Mouse (Mus musculus): ENCODE measurements around the gene Ski. TPM values are rescaled to one million over a fixed set of nuclear protein-coding genes. Genes with fewer than 3 reads are reported as not detected.
A peak's percentile ranks its signal among the peaks of the same experiment; 100 is the strongest.

The Ski gene
- polyA plus RNA-seq, 1 experiment from 2014 or later, result 12.3 TPM

GRCm38 (mm10) chr4:155205919-155206318, 16.5 kb downstream of the Ski start:
- no peak overlapping the region for H3K27ac ChIP-seq
- H3K36me3 ChIP-seq, result peaks cover 4% of the 10 kb centered on the region
- no peak for ATAC-seq (ENCODE audit: low FRiP score, low read depth)
- H3K9ac ChIP-seq, result no peak overlapping the region
- WGBS, result 59% methylated on average over 6 of the region's 6 CpGs
- H3K4me2 ChIP-seq (replicated peaks), result no peak overlapping the region
- no peaks in the 10 kb centered on the region for H3K27me3 ChIP-seq (replicated peaks)
- H3K4me1 ChIP-seq, result peaks cover 49% of the 10 kb centered on the region
- H3K9me3 ChIP-seq, result no peaks in the 10 kb centered on the region
- H3K4me3 ChIP-seq, result no peak overlapping the region

- 90% methylated on average over 7 of the region's 7 CpGs for WGBS
These were observed 20.6 kb downstream of the Ski start for GRCm38 (mm10) chr4:155201764-155202163.

DNA sequence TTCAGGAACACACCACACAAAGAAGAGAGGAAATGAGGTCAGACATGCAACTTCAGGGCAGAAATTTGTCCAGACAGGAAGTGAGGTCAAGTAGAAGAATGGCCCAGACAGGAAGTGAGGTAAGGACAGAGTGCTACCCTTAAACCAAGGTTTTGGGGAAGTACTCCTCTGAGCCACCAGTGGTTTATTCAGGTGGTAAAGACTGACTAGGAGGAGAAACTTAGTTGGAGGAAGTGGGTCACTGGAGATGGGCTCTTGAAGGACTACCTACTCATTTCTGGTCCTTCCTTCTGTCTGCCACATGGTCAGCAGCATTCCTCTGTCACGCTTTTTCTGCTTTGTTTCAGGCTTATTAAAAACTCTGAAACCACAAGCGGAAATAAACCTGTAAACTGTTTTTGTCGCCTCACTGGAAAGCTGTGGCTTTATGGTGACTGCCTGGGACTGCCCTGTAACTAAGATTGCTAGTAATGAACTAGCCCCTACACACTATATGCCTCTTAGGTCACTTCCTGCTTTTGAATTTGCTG, 21.5 kb downstream of the Ski start:
- ATAC-seq (ENCODE audit: low FRiP score, low read depth), result no peak
- H3K27ac ChIP-seq, result no peak overlapping the region
- no peak overlapping the region for H3K4me2 ChIP-seq (replicated peaks)
- H3K9ac ChIP-seq, result no peak overlapping the region
- H3K36me3 ChIP-seq, result no peaks in the 10 kb centered on the region
- no peak overlapping the region for H3K4me3 ChIP-seq
- H3K27me3 ChIP-seq (replicated peaks), result no peaks in the 10 kb centered on the region
- 85% methylated on average over 3 of the region's 3 CpGs for WGBS
- H3K4me1 ChIP-seq, result peaks cover 51% of the 10 kb centered on the region
- H3K9me3 ChIP-seq, result no peaks in the 10 kb centered on the region

More at GRCm38 (mm10) chr4:155201764-155202163, 20.6 kb downstream of the Ski start:
- H3K4me3 ChIP-seq, result no peak overlapping the region
- H3K4me2 ChIP-seq (replicated peaks), result no peak overlapping the region
- H3K9ac ChIP-seq, result no peak overlapping the region
- no peaks in the 10 kb centered on the region for H3K27me3 ChIP-seq (replicated peaks)
- H3K9me3 ChIP-seq, result no peaks in the 10 kb centered on the region
- no peaks in the 10 kb centered on the region for H3K36me3 ChIP-seq
- no peak overlapping the region for H3K27ac ChIP-seq
- H3K4me1 ChIP-seq, result peaks cover 46% of the 10 kb centered on the region
- no peak for ATAC-seq (ENCODE audit: low FRiP score, low read depth)

DNA sequence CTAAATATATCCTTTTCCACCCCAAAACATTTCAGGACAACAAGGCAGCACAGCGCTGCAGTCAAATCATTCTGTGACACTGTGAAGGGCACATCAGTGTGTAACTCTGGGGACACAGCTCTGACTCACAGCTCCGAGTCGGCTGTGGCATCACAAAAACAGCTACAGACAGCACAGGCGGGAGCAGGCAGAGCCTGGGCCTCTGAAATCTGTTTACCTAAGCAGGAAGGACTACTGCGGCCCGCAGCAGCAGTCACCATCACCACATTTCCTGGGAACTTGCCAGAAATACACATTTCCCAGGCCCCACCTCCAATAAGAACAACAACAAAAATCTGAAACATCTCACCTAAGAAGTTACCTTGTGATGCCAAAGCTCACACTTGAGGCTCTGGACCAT, 24.7 kb downstream of the Ski start:
- H3K27me3 ChIP-seq (replicated peaks), result no peaks in the 10 kb centered on the region
- 53% methylated on average over 6 of the region's 6 CpGs for WGBS
- H3K4me2 ChIP-seq (replicated peaks), result no peak overlapping the region
- H3K4me1 ChIP-seq, result peaks cover 47% of the 10 kb centered on the region
- no peaks in the 10 kb centered on the region for H3K36me3 ChIP-seq
- H3K4me3 ChIP-seq, result no peak overlapping the region
- no peak overlapping the region for H3K9ac ChIP-seq
- no peak overlapping the region for H3K27ac ChIP-seq
- ATAC-seq (ENCODE audit: low FRiP score, low read depth), result no peak
- no peaks in the 10 kb centered on the region for H3K9me3 ChIP-seq

GRCm38 (mm10) chr4:155195204-155195603, 27.2 kb downstream of the Ski start:
- Histone ChIP-seq H3K9ac (no peak overlapping the region), H3K27ac (no peak overlapping the region), H3K9me3 (no peaks in the 10 kb centered on the region), H3K4me1 (peaks cover 58% of the 10 kb centered on the region), H3K4me2 (replicated peaks) (no peak overlapping the region), H3K27me3 (replicated peaks) (no peaks in the 10 kb centered on the region), H3K36me3 (no peaks in the 10 kb centered on the region), H3K4me3 (no peak overlapping the region)
- ATAC-seq (ENCODE audit: low FRiP score, low read depth), result no peak
- 89% methylated on average over 9 of the region's 9 CpGs for WGBS

- Histone ChIP-seq H3K27ac (0 out of 2 replicates have a peak overlapping the region, but pooled peaks have one; percentile 62), H3K4me3 (no peak overlapping the region), H3K9ac (peak overlapping the region; percentile 22; the same call in 1 of the 2 replicates), H3K9me3 (no peaks in the 10 kb centered on the region), H3K4me2 (replicated peaks) (peak overlapping the region; percentile 38), H3K4me1 (peaks cover 69% of the 10 kb centered on the region), H3K36me3 (no peaks in the 10 kb centered on the region), H3K27me3 (replicated peaks) (no peaks in the 10 kb centered on the region)
- 16% methylated on average over 7 of the region's 7 CpGs for WGBS
- no peak for ATAC-seq (ENCODE audit: low FRiP score, low read depth)
These were observed 32.1 kb downstream of the Ski start for GRCm38 (mm10) chr4:155190275-155190674.

DNA sequence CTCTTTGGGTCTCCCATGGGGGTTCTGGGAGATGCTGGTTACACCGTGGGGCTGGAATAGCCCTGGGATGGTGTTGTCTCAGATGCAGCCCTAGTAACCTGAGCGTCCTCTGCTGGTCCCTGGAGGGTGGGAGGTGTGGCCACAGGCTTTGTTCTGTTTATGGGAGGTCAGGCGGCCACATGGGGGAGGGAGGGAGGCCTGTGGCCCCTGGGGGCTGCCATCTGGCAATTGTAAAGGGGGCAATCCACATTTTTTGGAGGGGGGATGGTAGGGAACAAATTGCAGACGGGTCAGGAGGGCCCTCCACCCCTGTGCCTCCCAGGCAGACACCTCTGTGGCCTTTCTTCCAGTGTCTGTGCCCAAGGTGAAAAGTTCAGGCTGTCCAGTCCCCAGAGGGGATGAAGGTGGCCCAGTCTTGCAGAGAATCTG, 32.7 kb downstream of the Ski start:
- peak overlapping the region; percentile 62 for H3K27ac ChIP-seq
- ATAC-seq (ENCODE audit: low FRiP score, low read depth), result peak; percentile 49; the same call in 1 of the 2 replicates
- H3K9ac ChIP-seq, result peak overlapping the region; percentile 22; the same call in 1 of the 2 replicates
- under 1% methylated on average over 4 of the region's 4 CpGs for WGBS
- no peaks in the 10 kb centered on the region for H3K36me3 ChIP-seq
- no peak overlapping the region for H3K4me3 ChIP-seq
- peaks cover 69% of the 10 kb centered on the region for H3K4me1 ChIP-seq
- H3K4me2 ChIP-seq (replicated peaks), result peak overlapping the region; percentile 38
- H3K9me3 ChIP-seq, result no peaks in the 10 kb centered on the region
- H3K27me3 ChIP-seq (replicated peaks), result no peaks in the 10 kb centered on the region

DNA sequence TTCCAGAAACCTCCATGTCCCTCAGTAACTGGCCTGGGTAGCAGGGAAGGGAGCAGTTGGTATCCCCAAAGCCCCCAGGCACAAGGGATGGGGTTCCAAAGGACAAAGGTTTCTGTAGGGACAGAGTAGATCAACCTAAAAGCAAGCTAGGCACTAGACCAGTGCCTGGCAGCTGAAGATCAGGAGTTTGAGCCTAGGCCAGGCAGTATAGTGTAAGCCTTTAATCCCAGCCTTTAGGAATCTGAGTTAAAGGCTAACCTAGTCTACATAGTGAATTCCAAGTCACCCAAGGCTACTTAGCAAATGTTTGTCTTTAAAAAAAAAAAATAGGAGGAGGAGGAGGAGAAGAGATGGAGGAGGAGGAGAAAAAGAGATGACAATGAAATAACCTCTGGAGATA, 33.6 kb downstream of the Ski start:
- Histone ChIP-seq H3K36me3 (no peaks in the 10 kb centered on the region), H3K9me3 (no peaks in the 10 kb centered on the region), H3K27ac (no peak overlapping the region), H3K27me3 (replicated peaks) (no peaks in the 10 kb centered on the region), H3K9ac (no peak overlapping the region), H3K4me2 (replicated peaks) (no peak overlapping the region), H3K4me3 (no peak overlapping the region), H3K4me1 (peaks cover 77% of the 10 kb centered on the region)
- ATAC-seq (ENCODE audit: low FRiP score, low read depth), result no peak

GRCm38 (mm10) chr4:155188341-155188740, 34.1 kb downstream of the Ski start:
- Histone ChIP-seq H3K36me3 (no peaks in the 10 kb centered on the region), H3K9me3 (no peaks in the 10 kb centered on the region), H3K4me1 (peaks cover 74% of the 10 kb centered on the region), H3K4me2 (replicated peaks) (no peak overlapping the region), H3K4me3 (no peak overlapping the region), H3K9ac (no peak overlapping the region), H3K27ac (no peak overlapping the region), H3K27me3 (replicated peaks) (no peaks in the 10 kb centered on the region)
- 6% methylated on average over 8 of the region's 8 CpGs for WGBS
- ATAC-seq (ENCODE audit: low FRiP score, low read depth), result no peak

- Histone ChIP-seq H3K4me3 (no peak overlapping the region), H3K27me3 (replicated peaks) (no peaks in the 10 kb centered on the region), H3K27ac (peak overlapping the region; percentile 38), H3K36me3 (no peaks in the 10 kb centered on the region), H3K4me1 (peaks cover 67% of the 10 kb centered on the region), H3K9me3 (no peaks in the 10 kb centered on the region), H3K9ac (0 out of 2 replicates have a peak overlapping the region, but pooled peaks have one; percentile 45), H3K4me2 (replicated peaks) (no peak overlapping the region; the same call in 1 of the 2 replicates)
- WGBS, result 10% methylated on average over 3 of the region's 3 CpGs
- ATAC-seq (ENCODE audit: low FRiP score, low read depth), result no peak
These were observed 35.2 kb downstream of the Ski start for GRCm38 (mm10) chr4:155187192-155187674.

GRCm38 (mm10) chr4:155185845-155186244, 36.5 kb downstream of the Ski start:
- Histone ChIP-seq H3K4me1 (peaks cover 58% of the 10 kb centered on the region), H3K9me3 (no peaks in the 10 kb centered on the region), H3K36me3 (no peaks in the 10 kb centered on the region), H3K4me2 (replicated peaks) (no peak overlapping the region), H3K27ac (no peak overlapping the region), H3K27me3 (replicated peaks) (no peaks in the 10 kb centered on the region), H3K4me3 (no peak overlapping the region), H3K9ac (no peak overlapping the region)
- no peak for ATAC-seq (ENCODE audit: low FRiP score, low read depth)
- WGBS, result 88% methylated on average over 9 of the region's 9 CpGs

- no peak overlapping the region for H3K9ac ChIP-seq
- no peak overlapping the region for H3K4me2 ChIP-seq (replicated peaks)
- no peak for ATAC-seq (ENCODE audit: low FRiP score, low read depth)
- no peak overlapping the region for H3K27ac ChIP-seq
- no peaks in the 10 kb centered on the region for H3K9me3 ChIP-seq
- 88% methylated on average over 18 of the region's 18 CpGs for WGBS
- no peaks in the 10 kb centered on the region for H3K36me3 ChIP-seq
- no peak overlapping the region for H3K4me3 ChIP-seq
- peaks cover 48% of the 10 kb centered on the region for H3K4me1 ChIP-seq
- H3K27me3 ChIP-seq (replicated peaks), result no peaks in the 10 kb centered on the region
These were observed 37.9 kb downstream of the Ski start for GRCm38 (mm10) chr4:155184248-155185070.

All from neural tube, embryonic 12.5 days (tissue).